Mouse (Mus musculus): ENCODE measurements around the gene Arl13b.

- TF ChIP-seq CTCF (IDR thresholded peaks at IDR 0.05; ENCODE audit: low read depth, low read length) (no peak), POLR2A (IDR thresholded peaks at IDR 0.05; ENCODE audit: extremely low read depth, insufficient read depth, low read length) (no peak)
These were observed 50.2 kb downstream of the Arl13b start for GRCm38 (mm10) chr16:62796608-62797007.
